Mouse (Mus musculus) kidney, postnatal 0 days (tissue): ENCODE measurements at regions not wholly inside any gene's neighbourhood (a gene's known extent, or its start where the extent isn't known, plus 50 kb on each side); places are given as distances from the start of the nearest gene placed in this dataset.
A peak's percentile ranks its signal among the peaks of the same experiment; 100 is the strongest.

ENCODE experiments used
- ATAC-seq: fragments of 200-750 bp; cut with Nextera tagmentation; replicated peaks from 2 replicates; pipeline ENCODE4 v1.8.0; 2017; ENCODE audit warnings: low read depth, moderate number of reproducible peaks, moderate TSS enrichment, moderate library complexity; ENCODE audit not compliant: low FRiP score
- DNase-seq: peaks from one replicate; pipeline ENCODE4 v3.0.0-alpha.2; 2016; ENCODE audit warnings: low spot score
- H3K27ac ChIP-seq: fragments of 300-500 bp; sonication (generic); 2 replicates; pipeline ENCODE4 v1.5.1; 2014; ENCODE audit warnings: mild to moderate bottlenecking
- H3K27me3 ChIP-seq: fragments of 300-500 bp; sonication (generic); 2 replicates; pipeline ENCODE4 v1.6.1; 2014; ENCODE audit warnings: low read length, mixed read lengths; ENCODE audit not compliant: insufficient read depth
- H3K36me3 ChIP-seq: fragments of 300-500 bp; sonication (generic); 2 replicates; pipeline ENCODE4 v1.6.1; 2014; ENCODE audit warnings: low read length, mixed read lengths; ENCODE audit not compliant: insufficient read depth
- H3K4me1 ChIP-seq: fragments of 300-500 bp; sonication (generic); replicated peaks from 2 replicates; pipeline ENCODE4 v1.6.1; 2014; ENCODE audit warnings: antibody characterized with exemption, low read length, mixed read lengths; ENCODE audit not compliant: insufficient read depth
- H3K4me2 ChIP-seq: fragments of 300-500 bp; sonication (generic); 2 replicates; pipeline ENCODE4 v1.6.1; 2014; ENCODE audit warnings: mild to moderate bottlenecking, low read length, moderate library complexity, mixed read lengths
- H3K4me3 ChIP-seq: fragments of 300-500 bp; sonication (generic); replicated peaks from 2 replicates; pipeline ENCODE4 v1.5.1; 2014; ENCODE audit warnings: low read depth, low read length
- H3K9ac ChIP-seq: fragments of 300-500 bp; sonication (generic); 2 replicates; pipeline ENCODE4 v1.6.1; 2014; ENCODE audit warnings: low read depth, low read length
- H3K9me3 ChIP-seq: fragments of 300-500 bp; sonication (generic); replicated peaks from 2 replicates; pipeline ENCODE4 v1.6.1; 2016; ENCODE audit warnings: low read length, inconsistent platforms, mixed read lengths
- CTCF ChIP-seq: IDR thresholded peaks from 2 replicates; pipeline ENCODE4 v1.5.1; 2016; ENCODE audit warnings: antibody characterized with exemption, low read depth, mild to moderate bottlenecking, moderate library complexity
- WGBS: fragments of 180-500 bp; shearing (Covaris S2); extraction: QIAGEN DNeasy Blood & Tissue Kit; methylation state at CpG from one replicate; pipeline ENCODE4 v1.1.7; 2014; 5-methylcytosine and 5-hydroxymethylcytosine counted together

GRCm38 (mm10) chr3:40058719-40059420, 472.2 kb upstream of the Intu start:
- DNase-seq, result peak; percentile 90
- peak overlapping the region; percentile 38 for H3K4me2 ChIP-seq

GRCm38 (mm10) chr3:40070137-40070667, 460.9 kb upstream of the Intu start:
- Histone ChIP-seq H3K27me3 (no peaks in the 10 kb centered on the region), H3K36me3 (no peaks in the 10 kb centered on the region), H3K4me3 (no peak overlapping the region), H3K4me1 (no peaks in the 10 kb centered on the region), H3K9ac (no peak overlapping the region), H3K9me3 (no peaks in the 10 kb centered on the region), H3K4me2 (no peak overlapping the region), H3K27ac (no peak overlapping the region)
- no peak for TF ChIP-seq CTCF
- 66% methylated on average over 8 of the region's 8 CpGs for WGBS
- no peak for ATAC-seq
- DNase-seq, result no peak

More at GRCm38 (mm10) chr3:40058719-40059420, 472.2 kb upstream of the Intu start:
- Histone ChIP-seq H3K4me3 (no peak overlapping the region), H3K9me3 (no peaks in the 10 kb centered on the region), H3K36me3 (no peaks in the 10 kb centered on the region), H3K4me1 (no peaks in the 10 kb centered on the region), H3K27ac (peak overlapping the region; percentile 5; the same call in 1 of the 2 replicates), H3K27me3 (no peaks in the 10 kb centered on the region), H3K9ac (no peak overlapping the region)
- no peak for ATAC-seq
- WGBS, result 37% methylated on average over 16 of the region's 16 CpGs
- no peak for TF ChIP-seq CTCF

GRCm38 (mm10) chr3:40076824-40077223, 454.3 kb upstream of the Intu start:
- ATAC-seq (no peak), DNase-seq (no peak)
- no peaks in the 10 kb centered on the region for H3K9me3 ChIP-seq
- no peak overlapping the region for H3K9ac ChIP-seq
- H3K4me1 ChIP-seq, result no peaks in the 10 kb centered on the region
- no peak for TF ChIP-seq CTCF
- H3K27me3 ChIP-seq, result no peaks in the 10 kb centered on the region
- no peak overlapping the region for H3K4me2 ChIP-seq
- no peaks in the 10 kb centered on the region for H3K36me3 ChIP-seq
- WGBS, result 78% methylated on average over 4 of the region's 4 CpGs
- H3K27ac ChIP-seq, result no peak overlapping the region
- H3K4me3 ChIP-seq, result no peak overlapping the region

- H3K4me2 ChIP-seq, result no peak overlapping the region
These were observed 446.0 kb upstream of the Intu start for GRCm38 (mm10) chr3:40085116-40085515.

GRCm38 (mm10) chr3:40091773-40092343, 439.2 kb upstream of the Intu start:
- WGBS, result 39% methylated on average over 13 of the region's 13 CpGs
- TF ChIP-seq CTCF, result no peak
- Histone ChIP-seq H3K4me1 (no peaks in the 10 kb centered on the region), H3K27me3 (no peaks in the 10 kb centered on the region), H3K36me3 (no peaks in the 10 kb centered on the region), H3K9ac (no peak overlapping the region), H3K9me3 (no peaks in the 10 kb centered on the region), H3K4me2 (peak overlapping the region; percentile 37), H3K4me3 (peak overlapping the region; percentile 23), H3K27ac (no peak overlapping the region)
- no peak for ATAC-seq
- peak; percentile 69 for DNase-seq

More at GRCm38 (mm10) chr3:40085116-40085515, 446.0 kb upstream of the Intu start:
- Histone ChIP-seq H3K4me1 (no peaks in the 10 kb centered on the region), H3K9me3 (no peaks in the 10 kb centered on the region), H3K36me3 (no peaks in the 10 kb centered on the region), H3K9ac (no peak overlapping the region), H3K27me3 (no peaks in the 10 kb centered on the region), H3K4me3 (no peak overlapping the region), H3K27ac (no peak overlapping the region)
- ATAC-seq, result no peak
- TF ChIP-seq CTCF, result no peak
- no peak for DNase-seq
- WGBS, result 84% methylated on average over 2 of the region's 2 CpGs

GRCm38 (mm10) chr3:40092765-40093368, 438.2 kb upstream of the Intu start:
- Histone ChIP-seq H3K4me2 (no peak overlapping the region), H3K4me3 (no peak overlapping the region), H3K9me3 (no peaks in the 10 kb centered on the region), H3K36me3 (no peaks in the 10 kb centered on the region), H3K27me3 (no peaks in the 10 kb centered on the region), H3K4me1 (no peaks in the 10 kb centered on the region), H3K27ac (no peak overlapping the region), H3K9ac (no peak overlapping the region)
- DNase-seq (no peak), ATAC-seq (no peak)
- TF ChIP-seq CTCF, result no peak
- 69% methylated on average over 8 of the region's 8 CpGs for WGBS
